Mouse (Mus musculus) brain, embryonic 14.5 days (tissue): Measurements from ENCODE around the gene Ceacam3.

Experiments used
- CTCF ChIP-seq: fragments of 200-500 bp; IDR thresholded peaks from 2 replicates; pipeline ENCODE4 v1.5.1; 2012; ENCODE audit warnings: inconsistent platforms, mild to moderate bottlenecking, moderate library complexity, borderline replicate concordance; ENCODE audit not compliant: insufficient read depth, insufficient read length; ENCODE audit errors: extremely low read depth
- POLR2A ChIP-seq: fragments of 200-500 bp; IDR thresholded peaks from 2 replicates; pipeline ENCODE4 v1.6.1; 2012; ENCODE audit warnings: mild to moderate bottlenecking, inconsistent platforms, borderline replicate concordance; ENCODE audit not compliant: poor library complexity, insufficient read depth, insufficient read length, severe bottlenecking; ENCODE audit errors: extremely low read depth

- no peak for TF ChIP-seq CTCF
- TF ChIP-seq POLR2A, result no peak
These were observed 8.9 kb downstream of the Ceacam3 start for GRCm38 (mm10) chr7:17159011-17159410.
